Mouse (Mus musculus) limb, embryonic 14.5 days (tissue): ENCODE results near the gene Vdr. TPM values are rescaled to one million over a fixed set of nuclear protein-coding genes. Genes with fewer than 3 reads are reported as not detected.

Experiments used
- ATAC-seq: fragments of 200-750 bp; cut with Nextera tagmentation; 2 replicates; pipeline ENCODE4 v1.8.0; 2017; ENCODE audit warnings: low read depth, moderate number of reproducible peaks, moderate TSS enrichment; ENCODE audit not compliant: low FRiP score
- DNase-seq: peaks from one replicate; pipeline ENCODE4 v3.0.0-alpha.2; 2015; ENCODE audit warnings: low spot score
- H3K27ac ChIP-seq: fragments of 300-500 bp; sonication (generic); replicated peaks from 2 replicates; pipeline ENCODE4 v1.5.1; 2014; ENCODE audit warnings: low read depth, mild to moderate bottlenecking, low read length, moderate library complexity, mixed read lengths
- H3K27me3 ChIP-seq: fragments of 300-500 bp; sonication (generic); 2 replicates; pipeline ENCODE4 v1.6.1; 2014; ENCODE audit warnings: low read length, mixed read lengths; ENCODE audit not compliant: control insufficient read depth, insufficient read depth
- H3K36me3 ChIP-seq: fragments of 300-500 bp; sonication (generic); 2 replicates; pipeline ENCODE4 v1.6.1; 2014; ENCODE audit warnings: mild to moderate bottlenecking, low read length, moderate library complexity, mixed read lengths; ENCODE audit not compliant: control insufficient read depth, insufficient read depth
- H3K4me1 ChIP-seq: fragments of 300-500 bp; sonication (generic); 2 replicates; pipeline ENCODE4 v1.6.1; 2014; ENCODE audit warnings: antibody characterized with exemption, low read length, mixed read lengths; ENCODE audit not compliant: control insufficient read depth, insufficient read depth
- H3K4me2 ChIP-seq: fragments of 300-500 bp; sonication (generic); replicated peaks from 2 replicates; pipeline ENCODE4 v1.6.1; 2014; ENCODE audit warnings: low read depth, mild to moderate bottlenecking, low read length, moderate library complexity; ENCODE audit not compliant: severe bottlenecking
- H3K4me3 ChIP-seq: fragments of 300-500 bp; sonication (generic); replicated peaks from 2 replicates; pipeline ENCODE4 v1.5.1; 2014; ENCODE audit warnings: low read length
- H3K9ac ChIP-seq: fragments of 300-500 bp; sonication (generic); 2 replicates; pipeline ENCODE4 v1.6.1; 2014; ENCODE audit warnings: mild to moderate bottlenecking, low read depth, low read length, moderate library complexity; ENCODE audit not compliant: severe bottlenecking
- H3K9me3 ChIP-seq: fragments of 300-500 bp; sonication (generic); 2 replicates; pipeline ENCODE4 v1.6.1; 2016; ENCODE audit warnings: low read length; ENCODE audit not compliant: control insufficient read depth
- POLR2A ChIP-seq: fragments of 200-500 bp; IDR thresholded peaks from 2 replicates; pipeline ENCODE4 v1.8.0; 2012; ENCODE audit warnings: inconsistent platforms, mild to moderate bottlenecking, moderate library complexity, borderline replicate concordance; ENCODE audit not compliant: insufficient read depth, insufficient read length; ENCODE audit errors: extremely low read depth
- WGBS: fragments of 180-500 bp; shearing (Covaris S2); extraction: QIAGEN DNeasy Blood & Tissue Kit; methylation state at CpG from one replicate; pipeline ENCODE4 v1.1.7; 2014; 5-methylcytosine and 5-hydroxymethylcytosine counted together
- polyA plus RNA-seq, 2 experiments: library from polyadenylated mRNA; depleted of rRNA in 1 of 2; stranded (reverse) in 1 of 2; unstranded in 1 of 2; fragments of >200 nt; fragmentation: Nextera tagmentation in 1 of 2; extraction: Ambion mirVana in 1 of 2; gene quantifications; 2 replicates each; pipeline versions ENCODE4 v1.2.1 to v1.2.3; 2012 to 2014

Gene Vdr
- polyA plus RNA-seq, 2 experiments: 2.0 to 3.4 TPM

GRCm38 (mm10) chr15:97940088-97940487 lies 29.7 kb upstream of the Vdr start:
- Histone ChIP-seq H3K27me3 (no peaks in the 10 kb centered on the region), H3K36me3 (no peaks in the 10 kb centered on the region), H3K9me3 (no peaks in the 10 kb centered on the region), H3K27ac (no peak overlapping the region), H3K9ac (no peak overlapping the region), H3K4me1 (no peaks in the 10 kb centered on the region), H3K4me3 (no peak overlapping the region), H3K4me2 (no peak overlapping the region)
- TF ChIP-seq POLR2A: no peak
- ATAC-seq (no peak), DNase-seq (no peak)
- whole genome bisulfite sequencing: 87% methylated on average over 2 of the region's 2 CpGs

GRCm38 (mm10) chr15:97938580-97938979 lies 28.1 kb upstream of the Vdr start:
- Histone ChIP-seq H3K4me3 (no peak overlapping the region), H3K9me3 (no peaks in the 10 kb centered on the region), H3K4me1 (no peaks in the 10 kb centered on the region), H3K27ac (no peak overlapping the region), H3K27me3 (no peaks in the 10 kb centered on the region), H3K4me2 (no peak overlapping the region), H3K36me3 (no peaks in the 10 kb centered on the region), H3K9ac (no peak overlapping the region)
- ATAC-seq: no peak
- no peak for DNase-seq
- WGBS: 63% methylated on average over 6 of the region's 6 CpGs
- no peak for TF ChIP-seq POLR2A

- H3K9ac ChIP-seq: no peak overlapping the region
- H3K36me3 ChIP-seq: no peaks in the 10 kb centered on the region
- DNase-seq: no peak
- no peaks in the 10 kb centered on the region for H3K9me3 ChIP-seq
- no peak for TF ChIP-seq POLR2A
- no peaks in the 10 kb centered on the region for H3K4me1 ChIP-seq
- H3K27me3 ChIP-seq: no peaks in the 10 kb centered on the region
- ATAC-seq: no peak
- WGBS: 81% methylated on average over 12 of the region's 12 CpGs
- H3K4me3 ChIP-seq: no peak overlapping the region
- H3K27ac ChIP-seq: no peak overlapping the region
- no peak overlapping the region for H3K4me2 ChIP-seq
Observed at GRCm38 (mm10) chr15:97932441-97932840, 22.0 kb upstream of the Vdr start.

GRCm38 (mm10) chr15:97929259-97929824 lies 18.9 kb upstream of the Vdr start:
- no peak overlapping the region for H3K9ac ChIP-seq
- H3K4me1 ChIP-seq: no peaks in the 10 kb centered on the region
- ATAC-seq (no peak), DNase-seq (no peak)
- no peaks in the 10 kb centered on the region for H3K27me3 ChIP-seq
- no peak overlapping the region for H3K4me2 ChIP-seq
- H3K4me3 ChIP-seq: no peak overlapping the region
- H3K27ac ChIP-seq: no peak overlapping the region
- WGBS: 50% methylated on average over 13 of the region's 13 CpGs
- H3K9me3 ChIP-seq: no peaks in the 10 kb centered on the region
- no peaks in the 10 kb centered on the region for H3K36me3 ChIP-seq
- TF ChIP-seq POLR2A: no peak

- WGBS: 65% methylated on average over 6 of the region's 6 CpGs
- H3K9me3 ChIP-seq: no peaks in the 10 kb centered on the region
- no peak for TF ChIP-seq POLR2A
- ATAC-seq: no peak
- H3K9ac ChIP-seq: no peak overlapping the region
- H3K36me3 ChIP-seq: no peaks in the 10 kb centered on the region
- no peaks in the 10 kb centered on the region for H3K4me1 ChIP-seq
- H3K4me3 ChIP-seq: no peak overlapping the region
- no peak overlapping the region for H3K27ac ChIP-seq
- DNase-seq: no peak
- H3K4me2 ChIP-seq: no peak overlapping the region
- H3K27me3 ChIP-seq: no peaks in the 10 kb centered on the region
Observed at GRCm38 (mm10) chr15:97927821-97928220, 17.4 kb upstream of the Vdr start.

- Histone ChIP-seq H3K4me2 (no peak overlapping the region), H3K9ac (no peak overlapping the region), H3K9me3 (no peaks in the 10 kb centered on the region), H3K27ac (no peak overlapping the region), H3K4me3 (no peak overlapping the region), H3K36me3 (no peaks in the 10 kb centered on the region), H3K4me1 (no peaks in the 10 kb centered on the region), H3K27me3 (no peaks in the 10 kb centered on the region)
- DNase-seq (no peak), ATAC-seq (no peak)
- TF ChIP-seq POLR2A: no peak
- 51% methylated on average over 4 of the region's 4 CpGs for WGBS
Observed at GRCm38 (mm10) chr15:97927018-97927417, 16.6 kb upstream of the Vdr start.
